Mouse (Mus musculus) spleen, adult 18-20 months (tissue): ENCODE data around the gene Nav3.

Source experiments
- DNase-seq, 2 experiments: peaks; one replicate each; pipeline ENCODE4 v3.0.0; 2022; ENCODE audit warnings: mixed read lengths in 2 of 2

Nav3 gene

DNA sequence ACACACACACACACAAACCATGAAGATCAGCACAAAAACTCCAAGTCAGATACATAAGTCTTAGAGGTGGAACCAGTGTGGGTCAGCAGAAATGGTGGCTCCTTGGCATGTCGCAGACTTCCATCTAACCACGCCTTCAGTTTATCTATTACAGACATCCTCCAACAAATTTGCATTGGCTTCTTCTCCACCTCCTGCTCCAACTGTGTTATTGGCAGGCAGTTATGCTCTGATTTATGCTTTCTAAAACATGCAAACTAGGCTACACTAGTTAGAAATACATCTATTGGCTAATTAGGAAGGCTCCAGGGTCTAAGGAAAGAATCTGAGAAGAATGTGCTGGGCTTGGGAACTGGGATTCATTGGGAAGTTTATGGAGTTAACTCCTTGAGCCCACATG lies 75.2 kb downstream of the Nav3 start:
- DNase-seq, result no peak

DNA sequence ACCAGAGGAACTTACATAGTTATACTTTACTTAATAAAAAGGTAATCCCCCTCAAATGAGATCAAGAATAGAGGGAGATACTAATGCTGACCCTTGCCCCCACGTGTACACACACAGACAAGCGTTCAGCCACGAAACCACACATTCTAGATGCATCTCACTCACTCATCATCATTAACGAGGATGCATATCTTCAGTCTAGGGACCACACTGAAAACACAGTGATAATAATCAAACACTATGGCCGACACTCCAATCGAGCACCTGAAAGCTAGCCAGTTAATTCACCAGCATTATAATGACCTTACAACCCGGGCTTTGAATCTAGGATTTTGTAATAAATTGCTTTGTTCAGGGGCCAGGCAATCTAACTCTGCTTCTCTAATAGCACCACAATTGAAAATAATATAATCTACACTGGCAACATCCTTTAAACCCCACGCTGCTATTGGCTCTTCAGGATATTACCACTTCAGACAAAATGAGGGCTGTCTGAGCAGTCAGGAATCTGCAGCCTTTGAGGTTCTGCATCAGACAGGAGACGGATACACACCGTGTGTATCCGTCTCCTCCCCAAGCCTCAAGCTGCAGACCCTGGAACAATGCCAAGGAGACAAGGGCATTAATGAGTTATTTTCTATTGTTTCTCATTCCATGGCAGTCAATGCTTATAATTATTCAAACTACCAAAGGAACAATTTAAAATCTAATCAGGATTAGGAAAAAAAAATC lies 83.1 kb downstream of the Nav3 start:
- DNase-seq, result no peak

DNA sequence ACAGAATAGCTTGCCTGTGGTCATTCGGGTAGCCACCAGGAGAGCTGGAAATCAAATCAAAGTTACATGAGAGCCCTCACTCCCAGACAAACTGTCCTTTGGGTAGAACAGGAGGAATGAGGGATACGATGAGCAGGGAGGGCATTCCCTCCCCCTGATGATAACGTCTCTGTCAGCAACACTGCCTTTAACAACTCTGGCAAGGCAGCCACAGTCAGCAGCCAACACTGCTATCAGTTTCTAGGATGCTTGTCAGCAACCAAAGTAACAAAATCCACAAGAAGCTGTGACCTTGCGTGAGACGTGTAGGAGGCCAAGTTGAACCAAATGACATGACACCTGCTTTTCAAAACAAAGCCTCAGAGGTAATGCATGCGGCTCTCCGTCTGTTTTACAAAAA lies 103.9 kb downstream of the Nav3 start:
- DNase-seq, result no peak

DNA sequence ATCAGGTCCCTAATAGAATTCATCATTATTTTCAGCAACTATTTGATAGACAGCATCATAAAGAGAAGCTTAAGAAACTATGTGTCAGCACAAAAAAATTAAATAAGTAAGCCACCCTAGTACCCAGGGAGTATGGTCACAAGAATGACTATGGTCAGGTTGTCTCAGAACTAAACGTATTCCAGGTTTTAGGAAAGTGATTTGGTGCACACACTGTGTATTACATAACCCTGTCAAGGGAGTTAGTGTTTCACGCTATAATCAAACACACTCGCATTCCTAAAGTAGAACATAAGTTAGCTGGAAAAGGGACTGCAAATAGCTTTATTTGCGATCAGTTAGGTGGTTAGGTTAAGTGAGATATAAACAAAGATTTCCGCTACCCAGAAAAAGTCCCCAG lies 126.0 kb downstream of the Nav3 start:
- no peak for DNase-seq

DNA sequence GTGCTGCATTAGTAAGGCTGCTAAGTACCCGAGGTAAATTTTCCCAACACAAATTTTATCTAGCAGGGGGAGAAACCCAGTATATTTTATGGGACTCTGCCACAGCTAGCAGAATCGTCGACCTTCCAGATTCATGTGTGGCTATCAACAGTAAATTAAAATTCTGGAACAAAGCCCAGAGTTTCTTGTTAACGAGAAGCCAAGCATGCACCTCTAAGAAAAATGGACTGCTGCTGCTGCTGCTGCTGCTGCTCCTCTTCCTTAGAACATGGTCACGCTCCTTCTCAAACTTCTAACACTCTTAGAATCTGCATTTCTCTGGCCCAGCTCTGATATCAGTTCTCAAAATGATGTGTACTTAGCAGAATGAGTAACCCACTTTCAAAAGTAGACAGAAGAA lies 126.4 kb downstream of the Nav3 start:
- no peak for DNase-seq

DNA sequence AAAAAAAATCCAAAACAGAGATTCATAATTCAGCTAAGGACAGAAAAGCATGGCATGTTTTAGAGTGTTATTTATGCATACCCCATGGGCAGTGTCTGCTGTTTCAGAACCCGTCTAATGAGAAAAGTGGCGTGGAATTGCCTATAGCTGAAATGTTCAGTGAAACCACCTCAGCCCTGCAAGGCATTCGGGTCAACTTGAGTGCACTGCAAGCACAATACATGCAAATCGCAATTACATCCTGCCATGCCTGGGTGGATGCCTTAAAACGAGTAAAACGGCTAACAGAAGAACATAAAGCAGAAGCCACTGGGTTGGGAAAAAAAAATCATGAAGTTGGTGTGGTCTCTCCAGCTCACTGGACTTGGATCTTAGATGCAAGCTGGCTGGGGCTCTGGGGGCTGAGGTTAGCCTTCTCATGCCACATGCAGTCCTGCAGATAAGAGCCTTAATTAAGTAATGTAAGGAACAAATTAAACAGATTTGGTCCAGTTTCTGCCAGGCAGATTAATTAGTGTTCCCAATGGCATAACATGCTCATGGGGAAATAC lies 133.8 kb downstream of the Nav3 start:
- DNase-seq, result no peak

DNA sequence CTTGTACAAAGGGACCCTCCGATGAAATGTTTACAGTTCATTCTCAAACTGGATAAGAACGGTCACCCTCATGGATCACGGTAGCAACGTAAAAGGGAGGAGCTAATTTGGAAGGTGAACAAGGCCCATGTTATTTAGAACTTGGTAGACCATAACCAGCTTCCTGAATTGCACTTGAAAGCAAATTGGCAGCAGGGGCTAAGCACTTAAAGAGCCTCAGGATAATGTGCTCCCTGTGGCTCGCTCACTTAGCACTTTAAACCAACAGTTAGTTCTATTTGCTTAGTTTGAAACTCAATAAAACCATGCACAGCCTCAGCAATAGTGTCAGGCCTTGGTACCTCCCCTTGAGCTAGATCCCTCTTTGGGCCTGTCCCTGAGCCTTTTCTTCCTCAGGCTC lies 138.7 kb downstream of the Nav3 start:
- DNase-seq, result no peak

DNA sequence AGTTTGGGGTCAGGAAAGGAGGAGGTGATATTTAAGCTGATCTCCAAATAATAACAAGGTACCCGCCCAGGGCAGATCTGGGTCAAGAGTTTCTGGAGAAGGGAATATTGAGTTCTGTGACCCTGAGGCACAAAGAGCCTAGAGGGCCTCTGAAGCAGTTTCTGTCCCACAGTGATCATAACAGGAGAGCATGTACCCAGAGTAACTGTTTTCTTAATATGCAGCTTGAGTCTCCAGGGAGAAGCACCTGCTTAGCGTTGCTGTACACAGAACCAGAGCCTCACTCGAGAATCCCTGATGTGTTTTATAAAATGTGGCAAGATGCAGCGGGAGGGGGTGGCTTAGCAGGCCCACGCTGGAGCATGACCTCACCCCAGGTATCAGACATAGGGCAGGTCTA lies 141.5 kb downstream of the Nav3 start:
- DNase-seq, result no peak

DNA sequence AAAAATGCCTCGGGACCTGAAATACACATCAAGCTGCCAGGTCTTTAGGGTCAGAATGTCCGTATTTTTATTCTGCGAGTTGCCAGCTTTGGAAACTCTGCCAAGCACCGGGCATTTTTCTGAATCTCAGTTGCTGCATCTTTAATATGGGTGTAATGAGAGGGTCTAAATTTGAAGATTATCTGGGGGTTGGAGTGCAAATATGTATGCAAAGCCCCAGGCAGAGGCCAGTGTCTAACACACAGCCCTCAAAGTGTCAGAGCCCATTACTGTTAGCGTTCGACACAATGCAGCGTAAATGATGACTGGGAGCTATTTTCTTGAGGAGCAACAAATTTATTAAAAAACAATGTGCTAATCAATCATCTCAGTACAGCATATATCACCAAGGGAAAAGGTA lies 142.0 kb downstream of the Nav3 start:
- no peak for DNase-seq

DNA sequence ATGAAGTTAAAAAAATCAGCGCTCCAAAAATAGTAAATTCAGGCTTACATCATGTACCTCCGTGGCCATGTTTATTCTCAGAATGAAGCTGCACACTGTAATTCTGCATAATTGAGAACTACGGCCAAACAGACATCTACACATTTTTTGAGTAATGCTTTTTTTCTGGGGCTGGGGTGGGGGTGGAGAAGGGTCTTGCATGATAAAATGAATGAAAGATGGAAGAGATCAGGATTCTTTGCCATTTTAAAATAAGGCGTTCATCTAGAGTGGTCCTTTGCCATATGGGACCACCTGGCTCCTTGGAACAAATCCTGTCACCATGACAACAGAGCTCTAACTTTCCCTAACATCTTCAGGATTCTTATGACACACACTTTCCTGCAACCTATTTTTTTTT lies 146.5 kb downstream of the Nav3 start:
- no peak for DNase-seq

DNA sequence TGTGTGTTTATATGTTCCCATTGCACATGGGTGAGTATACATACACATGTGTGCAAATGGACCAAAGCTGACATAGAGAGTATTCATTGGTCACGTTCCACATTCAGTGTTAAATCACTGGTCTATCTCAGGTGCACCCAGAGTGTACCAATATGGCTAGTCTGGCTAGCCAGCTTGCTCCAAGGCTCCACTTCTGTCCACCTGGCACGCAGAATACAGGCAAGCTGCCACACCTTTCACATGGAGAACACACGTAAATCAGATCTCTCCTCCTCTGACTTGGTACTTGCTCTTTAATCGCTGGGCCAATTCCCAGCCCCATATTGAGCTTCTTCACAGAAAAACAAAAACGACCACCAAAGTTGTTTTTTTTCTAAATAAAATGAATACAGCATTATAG lies 150.4 kb downstream of the Nav3 start:
- DNase-seq, result no peak

DNA sequence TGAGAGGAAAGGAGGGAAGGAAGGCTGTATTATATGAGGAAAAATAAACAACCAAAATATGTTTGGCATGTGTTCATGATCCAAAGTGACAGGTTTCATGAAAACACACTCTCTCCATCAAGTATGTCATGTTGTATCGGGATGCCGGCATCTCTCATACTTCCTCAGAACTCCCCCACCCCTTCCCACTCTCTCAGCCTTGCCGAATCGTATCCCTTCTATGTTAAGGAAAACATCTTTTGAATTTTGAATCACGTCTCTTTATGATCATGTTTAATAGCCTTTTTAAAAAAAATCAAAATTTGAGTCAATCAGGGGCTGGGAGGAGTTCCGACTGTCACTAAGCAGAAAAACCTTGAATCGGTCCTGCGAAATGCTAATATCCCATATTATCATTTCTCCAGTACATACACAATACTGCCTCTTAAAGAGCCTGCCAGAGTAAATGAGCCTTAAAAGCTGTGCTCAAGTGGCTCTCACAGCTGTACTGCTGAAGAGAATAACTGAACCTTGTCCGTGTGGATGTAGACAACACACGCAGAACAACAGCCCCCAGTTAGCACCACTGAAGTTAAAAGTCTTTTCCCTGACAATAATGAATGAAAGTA lies 165.9 kb downstream of the Nav3 start:
- DNase-seq, result no peak

DNA sequence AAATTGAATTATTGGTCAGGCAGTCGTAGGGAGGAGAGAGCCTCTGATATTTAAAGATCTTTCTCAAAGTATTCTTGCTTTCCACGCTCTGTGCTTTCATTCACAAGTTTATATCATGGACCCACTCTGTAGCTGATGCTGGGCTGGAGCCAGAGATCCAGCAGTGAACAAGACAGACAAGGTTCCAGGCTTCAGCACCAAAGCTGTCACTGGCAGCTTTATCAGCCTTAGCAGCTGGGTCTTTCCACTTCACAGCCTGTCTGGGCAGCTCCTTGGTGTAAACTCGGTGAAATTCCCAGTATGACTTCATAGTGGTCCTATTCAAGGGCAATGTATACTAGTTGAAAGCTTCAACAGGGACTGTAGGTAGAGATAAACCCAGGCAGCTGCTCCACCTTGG lies 172.1 kb downstream of the Nav3 start:
- no peak for DNase-seq

DNA sequence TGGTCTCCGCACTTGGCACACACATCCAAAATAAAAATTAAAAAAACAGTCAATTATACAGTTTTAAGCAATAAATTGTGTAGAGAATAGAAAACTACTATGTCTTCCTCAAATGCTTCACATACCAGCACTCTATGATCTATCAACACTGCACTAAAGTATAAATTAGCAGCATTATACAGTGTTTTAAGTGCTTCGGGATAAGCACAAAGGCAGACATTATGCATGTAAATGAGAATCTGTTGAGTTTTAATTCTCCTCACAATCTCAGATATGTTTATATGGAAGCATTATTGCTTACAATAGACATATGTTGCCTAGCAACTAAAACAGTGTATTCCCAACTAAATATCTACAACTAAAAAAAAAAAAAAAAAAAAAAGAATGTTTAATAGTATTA lies 183.2 kb downstream of the Nav3 start:
- no peak for DNase-seq

DNA sequence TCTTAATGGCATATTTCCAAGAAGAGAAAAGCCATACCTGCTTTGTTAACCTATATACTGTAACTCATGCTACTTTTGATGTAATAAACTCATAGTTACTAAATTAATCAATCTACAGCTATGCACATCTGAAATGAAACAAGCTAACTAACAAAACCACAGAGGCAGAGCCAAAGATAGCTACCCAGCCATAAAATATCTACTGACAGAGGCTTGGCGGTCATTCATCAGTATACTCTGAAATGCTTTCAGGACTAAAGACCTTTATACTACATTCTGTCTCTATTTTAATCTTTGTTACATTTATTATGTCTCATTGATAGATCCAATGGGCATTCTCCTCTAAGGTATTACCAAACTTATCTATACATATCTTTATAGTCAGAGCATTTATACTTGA lies 185.4 kb downstream of the Nav3 start:
- DNase-seq, result no peak

DNA sequence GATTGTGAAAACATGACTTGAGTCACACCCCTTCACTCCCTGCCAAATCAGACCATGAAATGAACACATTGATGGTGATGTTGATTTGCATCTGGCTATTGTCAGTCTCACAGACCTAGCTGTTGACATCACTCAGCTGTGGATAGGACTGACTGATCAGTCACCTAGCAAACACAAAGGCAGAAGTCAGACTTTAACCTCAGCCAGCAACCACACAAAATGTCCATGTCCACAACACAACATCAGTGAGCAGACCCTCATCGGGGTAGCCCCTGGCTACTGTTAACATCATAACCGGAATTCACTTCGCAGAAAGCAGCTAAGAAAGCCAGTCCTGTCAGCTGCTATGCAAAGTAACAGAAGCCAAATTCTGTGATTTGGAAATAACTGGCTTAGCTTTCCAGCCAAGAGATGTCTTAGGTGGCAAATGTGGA lies 213.9 kb downstream of the Nav3 start:
- no peak for DNase-seq

DNA sequence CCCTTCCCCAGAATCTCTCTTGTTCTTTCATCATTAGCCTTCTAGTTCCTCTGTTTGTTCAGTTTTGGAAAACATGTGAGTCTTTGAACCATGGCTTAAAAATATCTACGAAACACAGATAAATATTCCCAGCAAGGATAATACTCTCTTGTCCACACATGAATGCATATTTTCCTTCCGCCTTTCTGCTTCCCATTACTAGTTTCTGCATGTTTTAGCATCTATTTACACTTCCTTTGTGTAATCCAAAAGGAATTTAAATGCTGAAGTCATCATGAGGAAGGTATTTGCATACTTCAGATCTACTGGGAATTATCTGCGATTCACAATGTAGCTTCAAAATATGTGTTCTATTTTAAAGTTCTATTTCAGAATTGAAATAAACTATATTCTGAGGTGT lies 215.3 kb downstream of the Nav3 start:
- no peak for DNase-seq

DNA sequence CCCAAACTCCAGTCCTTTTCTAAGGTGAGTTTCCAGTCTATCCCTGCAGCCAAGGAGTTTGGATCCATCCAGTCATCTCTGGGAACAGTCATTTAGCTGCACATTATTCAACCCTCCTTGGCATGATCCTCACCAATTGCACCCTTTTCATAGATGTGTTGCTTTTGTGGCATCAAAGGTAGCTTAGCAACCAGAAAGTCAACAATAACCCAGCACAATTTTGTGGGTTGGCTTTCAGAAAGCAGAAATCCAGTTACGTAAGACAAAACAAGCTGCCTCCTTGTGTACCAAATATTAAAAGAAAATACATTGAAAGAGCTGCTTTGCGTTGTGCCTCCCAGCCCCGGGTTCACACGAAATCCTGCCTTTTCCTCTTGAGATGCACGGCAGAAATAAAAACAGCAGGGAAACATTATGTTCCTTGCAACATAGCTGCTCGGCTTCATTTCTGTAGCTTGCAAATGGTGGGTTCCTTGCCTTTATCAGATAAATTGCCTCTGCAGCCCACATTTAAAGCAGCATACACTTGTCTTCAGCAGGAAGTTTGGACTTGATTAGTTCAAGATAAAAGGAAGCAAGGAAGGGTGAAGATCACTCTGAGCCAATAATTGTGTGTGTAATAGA lies 222.6 kb downstream of the Nav3 start:
- no peak for DNase-seq

DNA sequence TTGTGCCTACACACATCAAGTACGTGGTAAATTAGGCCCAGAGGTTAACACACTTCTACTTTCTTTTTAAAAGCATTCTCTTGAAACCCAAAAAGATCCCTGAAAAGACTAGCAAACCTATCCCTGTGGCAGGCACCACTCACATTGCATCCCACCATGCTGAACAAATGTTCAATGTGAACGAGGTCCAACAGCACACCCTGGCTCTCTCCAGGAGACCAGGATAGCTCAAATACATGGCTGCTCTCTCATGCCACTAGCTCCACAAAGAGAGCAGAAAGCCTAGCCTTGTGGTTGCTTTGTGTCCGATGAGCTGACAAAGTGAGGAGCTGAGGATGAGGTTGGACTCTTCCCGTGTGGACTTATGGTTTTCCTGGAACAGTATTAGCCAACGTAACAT lies 249.6 kb downstream of the Nav3 start:
- DNase-seq, result no peak

DNA sequence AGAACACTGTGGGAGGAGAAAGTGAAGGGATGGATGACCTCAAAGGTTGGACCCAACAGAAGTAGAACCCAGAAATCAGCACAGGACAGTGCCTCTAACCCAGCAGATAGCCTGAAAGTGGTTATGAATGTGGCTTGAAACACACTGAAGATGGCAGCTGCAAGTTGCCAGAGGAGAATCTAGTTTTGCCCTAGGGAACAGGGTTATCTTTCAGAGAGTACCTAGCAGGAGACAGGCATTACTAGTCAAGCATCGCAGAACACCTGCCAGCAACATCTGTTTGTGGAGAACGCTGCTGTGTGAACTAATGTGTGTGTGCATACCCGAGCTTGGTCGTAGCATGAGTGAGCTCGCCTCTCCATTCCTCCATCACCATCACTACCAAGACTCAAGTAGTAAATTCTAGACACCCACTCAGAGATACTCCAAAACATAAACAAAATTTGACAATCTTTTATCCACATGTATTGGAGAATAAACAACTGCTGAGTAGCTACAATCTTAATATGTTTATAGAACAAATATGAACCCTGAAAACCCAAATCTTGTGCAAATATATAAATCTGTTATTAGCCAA lies 251.8 kb downstream of the Nav3 start:
- DNase-seq, result peak in 1 of 2 experiments; percentile 18

DNA sequence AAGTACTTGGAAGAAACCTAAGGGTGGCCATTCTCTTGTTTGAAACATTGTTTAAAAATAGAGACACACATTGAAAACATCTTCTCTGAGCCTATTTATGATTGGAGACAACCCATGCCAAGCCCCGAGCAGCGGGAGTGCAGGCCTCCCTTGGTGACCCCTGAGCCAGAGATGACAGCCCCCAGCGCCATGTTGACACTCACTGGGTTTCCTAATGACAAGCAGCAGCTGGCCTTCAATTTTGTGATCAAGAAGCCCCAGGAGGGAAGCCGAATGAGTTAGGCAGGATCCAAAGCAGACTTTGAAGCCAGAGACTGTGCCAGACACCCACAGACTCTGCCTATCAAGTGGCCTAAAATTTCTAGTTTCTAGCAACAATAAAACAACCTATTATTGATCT lies 263.1 kb downstream of the Nav3 start:
- no peak for DNase-seq

DNA sequence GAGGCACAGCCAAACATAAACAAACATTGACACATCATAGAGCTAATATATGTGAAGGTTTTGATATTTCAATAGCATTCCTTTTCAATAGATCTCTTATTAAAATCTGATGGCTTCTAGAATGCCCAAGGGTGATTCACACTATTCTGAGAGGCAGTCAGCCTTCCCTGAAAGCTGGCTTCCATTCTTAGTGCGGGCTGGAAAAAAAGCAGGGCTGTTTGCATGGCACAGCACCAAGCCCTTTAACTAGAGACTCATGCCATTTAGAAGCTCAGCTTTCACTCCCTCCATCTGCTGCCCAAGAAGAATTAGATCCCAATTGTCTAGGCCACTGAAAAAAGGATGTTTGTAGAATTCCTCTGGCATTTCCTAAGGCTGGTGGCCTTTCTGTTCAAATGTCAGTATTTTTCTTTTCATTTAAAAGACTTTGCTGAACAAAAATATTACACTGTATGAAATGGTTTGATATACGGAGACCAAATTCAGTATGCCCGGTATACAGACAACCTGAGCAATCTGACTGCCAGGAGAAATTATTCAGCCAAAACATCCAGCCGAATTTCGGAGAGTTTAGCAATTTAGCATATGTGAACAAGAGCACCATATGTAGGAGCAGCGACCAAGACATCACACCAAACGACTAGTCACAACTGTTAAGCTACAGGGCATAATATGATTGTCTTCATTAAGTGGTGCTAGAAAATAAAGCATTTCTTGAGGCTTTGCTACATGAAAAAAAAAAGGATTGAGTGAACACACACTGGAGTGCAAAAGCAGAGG lies 263.8 kb downstream of the Nav3 start:
- no peak for DNase-seq

DNA sequence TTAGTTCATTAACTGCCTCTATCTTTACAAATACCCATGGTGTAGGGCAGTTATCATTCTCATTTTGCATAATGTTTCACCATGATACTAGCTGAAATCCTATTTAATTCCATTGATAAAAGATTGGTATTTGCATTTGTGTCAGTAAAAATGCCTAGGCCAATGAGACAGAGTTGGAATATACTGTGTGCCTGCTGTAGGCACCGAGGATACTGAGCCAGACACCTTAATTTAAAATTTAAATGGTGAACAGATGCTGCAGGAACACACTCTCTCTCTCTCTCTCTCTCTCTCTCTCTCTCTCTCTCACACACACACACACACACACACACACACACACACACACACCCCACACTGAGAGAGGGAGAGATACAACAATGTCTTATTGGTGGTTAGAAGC lies 269.8 kb downstream of the Nav3 start:
- DNase-seq, result no peak
